Mouse (Mus musculus) left cerebral cortex, postnatal 25 days (tissue): ENCODE measurements at regions not wholly inside any gene's neighbourhood (a gene's known extent, or its start where the extent isn't known, plus 50 kb on each side); places are given as distances from the start of the nearest gene placed in this dataset.

ENCODE experiments used
- DNase-seq, 2 experiments: peaks; one replicate each; pipeline ENCODE4 v3.0.0; 2022; ENCODE audit warnings: low spot score in 2 of 2, mixed read lengths in 1 of 2
- intact Hi-C: fragments of 180-260 bp; cut with DNase I; formaldehyde crosslinking; loops from one replicate; pipeline ENCODE4 v1.15.1; 2025

DNA sequence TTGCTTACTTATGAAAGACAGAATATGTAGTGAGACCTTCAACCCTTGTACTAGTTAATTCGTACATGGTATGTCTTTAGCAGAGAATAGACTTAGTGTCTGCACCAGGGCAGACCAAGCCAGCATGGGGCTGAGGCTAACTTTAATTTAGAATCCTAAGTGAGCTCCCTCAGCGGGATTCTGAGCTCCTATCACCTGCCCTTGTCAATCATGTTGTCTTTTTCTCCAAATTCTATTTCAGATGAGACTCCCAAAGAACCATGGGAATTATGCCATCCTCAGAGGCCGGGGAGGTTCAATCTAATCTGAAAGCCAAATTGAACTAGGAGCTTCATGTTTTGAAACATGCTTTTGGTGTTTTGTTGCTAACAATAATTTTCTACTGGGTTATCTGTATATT is 553.8 kb upstream of the Mpdz start:
- intact Hi-C loops = no loop called here
- no peak for DNase-seq

DNA sequence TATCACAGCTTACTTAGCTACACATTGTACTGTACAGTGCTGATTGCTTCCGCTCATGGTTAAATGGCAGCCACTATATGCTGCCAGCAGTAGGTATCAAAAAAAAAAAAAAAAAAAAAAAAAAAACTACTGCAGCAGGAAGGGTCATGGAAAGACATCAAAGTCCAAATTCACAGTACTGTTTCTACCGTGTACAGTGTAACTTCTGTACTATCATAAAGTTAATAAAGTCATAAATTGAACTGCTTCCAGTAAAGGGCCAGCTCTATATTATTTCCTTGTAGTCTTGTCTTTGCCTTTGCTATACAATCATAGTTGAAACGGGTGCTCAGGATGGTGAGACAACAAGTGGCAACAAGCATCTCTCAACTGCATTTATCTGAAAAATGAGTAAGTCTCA is 552.6 kb upstream of the Mpdz start:
- intact Hi-C loops = no loop called here
- DNase-seq = no peak

DNA sequence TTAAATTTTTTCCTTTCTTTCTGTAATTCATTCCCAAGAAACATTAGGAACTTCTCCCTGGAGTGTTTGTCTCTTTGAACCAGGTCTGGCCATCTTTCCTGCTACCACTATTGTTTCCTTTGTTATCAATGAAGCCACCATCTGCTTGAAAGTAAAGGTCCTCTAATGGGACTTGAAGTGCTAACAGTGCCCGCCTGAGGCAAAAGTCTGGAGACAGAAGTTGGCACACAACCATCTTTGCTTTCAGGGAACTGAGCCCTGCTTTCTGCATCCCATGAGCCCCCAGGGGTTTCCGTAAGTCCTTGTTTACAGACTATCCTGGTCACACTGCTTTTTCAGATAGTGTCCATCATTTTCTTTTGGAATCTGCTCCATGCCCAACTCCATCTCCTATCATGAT is 546.2 kb upstream of the Mpdz start:
- DNase-seq = no peak
- intact Hi-C loops = no loop called here

DNA sequence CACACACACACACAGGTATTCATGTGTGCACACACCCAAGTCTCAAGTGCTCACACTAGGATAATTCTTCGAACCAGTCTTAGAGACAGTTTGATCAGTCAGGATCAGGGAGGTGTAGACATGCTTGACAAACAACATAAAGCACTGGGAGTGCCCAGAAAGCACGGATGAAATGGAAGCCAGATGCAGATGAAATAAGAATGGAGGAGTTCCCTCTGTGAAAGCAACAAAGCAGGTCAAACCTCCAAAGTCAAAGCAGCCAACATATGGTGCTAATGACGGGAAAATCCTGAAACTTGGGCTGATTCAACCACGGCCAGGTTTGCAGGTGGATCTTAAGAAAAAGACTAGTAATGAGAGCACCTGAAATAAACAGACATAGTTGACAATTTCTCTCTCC is 544.0 kb upstream of the Mpdz start:
- intact Hi-C loops = no loop called here
- no peak for DNase-seq

DNA sequence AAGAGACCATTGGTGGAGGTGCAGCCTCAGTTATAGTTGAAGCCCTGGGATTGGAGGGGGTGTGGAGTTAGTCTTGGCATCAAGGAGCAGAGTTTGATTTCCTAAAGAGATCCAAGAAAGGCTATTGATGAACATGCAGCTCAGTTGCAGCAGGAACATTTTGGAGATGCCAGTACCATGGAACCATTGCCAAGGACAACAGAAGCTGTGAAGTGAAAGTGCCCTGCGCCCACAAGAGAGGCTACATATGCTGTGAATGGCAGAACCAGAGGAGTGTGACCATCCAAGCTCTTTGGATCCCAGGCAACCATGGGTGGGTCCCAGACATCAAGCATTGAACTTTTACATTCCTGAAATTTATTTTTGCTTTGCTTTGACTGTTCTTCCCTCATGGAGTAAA is 539.2 kb upstream of the Mpdz start:
- no peak for DNase-seq
- intact Hi-C loops = no loop called here

DNA sequence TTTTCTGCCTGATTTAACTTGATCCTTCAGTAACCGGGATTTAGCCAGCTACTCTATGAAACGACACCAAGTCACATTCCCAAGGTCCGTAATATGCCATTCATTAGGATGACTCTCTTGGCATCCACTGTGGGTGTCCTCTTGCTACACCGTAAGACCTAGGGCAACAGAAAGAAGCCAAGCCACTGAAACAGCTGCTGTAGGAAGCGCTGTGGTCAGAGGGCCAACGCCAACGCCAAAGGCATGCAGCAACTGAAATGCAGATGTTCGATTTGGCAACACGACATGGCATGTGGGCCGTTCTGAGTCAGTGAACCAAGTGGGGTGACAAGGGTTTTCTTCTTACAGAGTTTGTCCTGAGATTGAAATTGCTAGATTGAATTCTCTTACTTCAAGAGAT is 527.9 kb upstream of the Mpdz start:
- intact Hi-C loops = no loop called here
- no peak for DNase-seq

DNA sequence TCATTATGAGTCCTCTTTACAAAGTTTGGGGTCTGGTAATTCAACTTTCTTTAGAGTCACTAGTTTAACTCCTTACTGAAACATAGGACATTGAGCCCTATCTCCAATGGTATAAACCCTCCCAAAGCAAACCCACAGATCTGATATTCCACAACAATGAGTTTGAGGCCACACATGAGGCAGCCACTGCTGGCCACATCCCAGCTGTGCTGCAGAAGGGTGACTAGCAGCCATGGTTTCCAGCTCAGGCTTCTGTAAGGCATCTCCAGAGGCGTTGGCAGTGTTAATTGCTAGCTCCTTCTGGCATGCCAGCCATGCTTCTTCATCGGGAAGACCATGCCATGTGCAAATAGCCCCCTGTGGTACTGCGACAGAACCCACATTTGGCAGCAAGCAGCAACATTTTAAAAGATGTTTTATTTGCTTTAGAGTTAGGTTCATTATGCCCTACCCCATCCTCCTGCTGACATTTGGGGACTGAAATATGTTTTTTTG is 527.1 kb upstream of the Mpdz start:
- no peak for DNase-seq
- intact Hi-C loops = no loop called here

DNA sequence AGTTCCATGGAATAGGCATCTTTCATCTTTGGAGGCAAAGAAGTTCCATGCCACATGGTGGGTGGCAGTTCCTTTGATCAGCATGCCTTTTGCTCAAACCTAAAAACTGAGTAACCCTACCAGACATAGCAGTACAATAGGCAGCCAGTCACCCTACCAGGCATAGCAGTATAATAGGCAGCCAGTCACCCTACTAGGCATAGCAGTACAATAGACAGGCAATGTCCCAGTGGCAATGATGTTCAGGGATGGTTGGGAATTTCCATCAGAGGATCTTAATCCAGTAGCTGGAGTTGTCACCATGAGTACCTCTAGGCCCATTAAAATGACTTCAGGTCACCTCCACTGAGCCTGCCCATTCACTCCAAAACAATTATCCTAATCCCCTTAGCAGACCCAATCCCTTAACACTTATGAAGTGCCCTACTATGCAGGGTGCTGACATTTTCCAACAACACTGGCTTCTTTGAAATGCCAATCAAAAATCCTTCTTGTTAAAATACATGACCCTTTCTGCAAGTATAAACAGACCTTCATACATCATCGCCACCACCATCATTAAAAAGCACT is 523.5 kb upstream of the Mpdz start:
- no peak for DNase-seq
- intact Hi-C loops = no loop called here

DNA sequence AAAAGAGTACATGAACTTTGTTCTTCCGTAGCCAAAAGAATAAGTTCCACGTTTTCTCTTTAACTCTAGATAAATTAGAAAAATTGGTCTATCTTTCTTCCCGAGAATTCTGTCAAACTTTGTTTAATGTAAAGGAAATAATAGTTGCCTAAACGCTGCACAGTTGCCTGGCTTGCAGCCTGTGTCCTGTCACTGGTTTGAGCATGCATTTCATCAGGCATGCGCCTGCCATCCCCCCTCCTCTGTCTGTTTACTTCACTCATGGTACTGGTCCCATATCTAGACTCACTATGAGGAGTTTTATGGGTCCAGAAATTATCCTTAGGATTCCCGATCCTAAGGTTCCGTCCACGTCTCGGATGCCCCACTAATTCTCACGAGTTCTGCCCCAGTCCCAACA is 520.5 kb upstream of the Mpdz start:
- no peak for DNase-seq
- intact Hi-C loops = no loop called here

DNA sequence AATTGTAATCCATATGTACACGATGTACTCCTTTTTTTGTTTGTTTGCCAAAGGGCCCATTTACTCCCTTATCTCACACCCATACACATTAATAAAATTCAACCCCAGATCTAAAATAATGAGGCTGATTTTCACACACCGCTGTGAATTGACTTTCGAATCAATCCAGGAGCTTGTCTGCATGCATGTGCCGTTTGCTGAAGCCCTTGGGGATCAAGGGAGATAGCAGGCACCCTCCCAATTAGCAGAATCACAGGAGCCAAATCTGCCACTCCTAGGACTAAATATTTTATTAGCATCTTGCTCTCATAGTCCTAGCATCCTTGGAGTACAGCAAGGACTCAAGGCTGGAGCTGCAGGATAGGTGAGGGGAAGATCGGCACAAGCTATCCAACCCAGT is 520.0 kb upstream of the Mpdz start:
- intact Hi-C loops = no loop called here
- no peak for DNase-seq

DNA sequence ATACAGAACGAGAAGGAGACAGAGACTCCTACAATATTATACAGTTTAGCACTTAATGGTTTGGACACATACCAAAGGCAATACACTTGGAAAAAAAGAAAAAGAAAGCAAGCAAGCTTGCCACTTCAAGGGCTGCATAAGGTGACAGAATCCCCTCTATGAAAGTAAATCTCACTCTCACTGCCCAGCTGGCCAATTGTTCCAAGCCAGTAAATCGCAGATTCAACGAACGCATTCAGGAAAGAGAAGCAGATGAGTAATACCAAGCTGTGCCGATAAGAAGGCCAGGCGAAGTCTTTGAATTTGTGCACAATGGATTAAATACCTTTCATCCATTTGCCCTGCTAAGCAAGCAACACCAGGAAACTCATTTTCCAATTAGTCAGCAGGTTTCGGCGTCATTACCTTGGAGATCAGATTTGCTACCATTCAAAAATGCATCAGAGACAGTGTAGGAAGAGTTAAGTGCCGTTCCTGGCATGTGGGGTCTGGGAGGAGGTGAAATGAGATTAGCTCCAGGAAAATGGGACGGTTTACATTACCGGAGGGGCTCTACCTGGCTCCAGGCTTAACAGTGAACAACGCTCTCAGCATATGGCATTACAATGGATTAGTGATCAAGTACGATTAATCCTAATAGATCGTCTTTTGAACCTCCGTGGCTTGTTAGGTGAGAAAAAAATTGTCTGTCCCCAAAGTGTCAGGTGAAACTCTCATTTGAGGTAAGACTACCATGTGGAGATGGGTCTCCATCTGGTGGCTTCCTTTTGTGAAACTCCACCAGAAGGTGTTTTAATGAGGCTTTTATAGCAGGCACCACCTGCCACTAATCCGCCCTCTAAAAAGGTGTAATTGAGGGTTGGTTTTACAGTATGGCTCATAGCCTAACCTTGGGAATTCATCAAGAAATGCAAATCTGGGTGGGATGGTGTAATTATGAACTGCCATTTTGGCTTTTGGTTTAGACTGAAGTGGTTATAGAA is 518.2 kb upstream of the Mpdz start:
- DNase-seq = no peak
- intact Hi-C loops = no loop called here

DNA sequence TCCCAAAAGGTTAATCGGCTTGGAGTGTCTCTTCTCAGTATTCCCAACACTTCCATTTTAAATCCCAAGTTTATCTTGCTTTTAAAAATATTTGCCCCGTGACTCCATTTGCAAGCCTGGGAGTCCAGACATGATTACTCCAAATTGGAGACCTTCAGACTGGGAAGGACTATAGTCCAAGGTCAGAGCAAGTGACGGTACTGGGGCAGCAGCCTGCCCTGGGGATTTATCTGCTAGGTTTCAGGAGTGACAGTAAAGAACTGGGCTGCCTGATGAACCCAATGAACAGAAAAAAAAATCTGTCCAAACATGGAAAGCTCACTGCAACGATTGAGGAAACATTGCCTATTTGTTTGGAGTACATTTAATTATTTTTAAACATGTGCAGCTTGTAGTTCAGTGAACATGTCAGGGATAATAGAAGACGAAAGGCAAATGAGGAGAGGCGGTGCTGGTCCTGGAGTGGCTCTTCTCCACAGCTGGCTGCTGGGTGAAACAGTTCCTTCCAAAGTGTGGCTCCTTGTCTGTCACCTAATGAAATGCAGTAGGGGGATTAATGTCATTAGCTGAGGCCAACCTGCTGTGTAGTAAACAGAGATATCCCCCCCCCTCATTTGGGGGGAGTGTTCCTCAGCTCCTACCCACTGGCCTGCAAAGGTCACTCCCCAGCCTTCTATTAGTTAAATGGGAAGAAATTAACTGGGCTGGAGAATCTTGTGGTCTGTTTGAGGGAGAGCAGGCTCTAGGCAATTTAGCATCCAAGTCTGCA is 514.5 kb upstream of the Mpdz start:
- DNase-seq = no peak
- intact Hi-C loops = no loop called here

DNA sequence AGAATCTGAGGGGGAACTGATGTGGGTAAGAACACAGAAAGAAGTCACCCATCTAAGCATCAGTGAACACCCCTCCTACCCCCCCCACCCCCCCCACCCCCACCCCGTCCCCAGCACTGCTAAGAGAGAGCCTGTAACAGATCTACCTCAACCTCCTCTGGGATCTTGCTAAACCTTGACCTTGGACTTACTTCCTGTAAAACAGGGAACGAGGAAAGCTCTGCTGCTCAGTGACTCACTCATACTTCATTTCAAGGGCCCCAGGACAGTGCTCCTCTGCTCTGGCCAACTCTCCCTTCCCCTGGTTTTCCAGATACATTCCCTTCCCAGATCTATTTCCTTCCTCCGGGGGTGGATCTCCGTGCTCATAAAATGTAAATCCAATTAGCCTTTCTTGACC is 510.4 kb upstream of the Mpdz start:
- no peak for DNase-seq
- intact Hi-C loops = no loop called here

DNA sequence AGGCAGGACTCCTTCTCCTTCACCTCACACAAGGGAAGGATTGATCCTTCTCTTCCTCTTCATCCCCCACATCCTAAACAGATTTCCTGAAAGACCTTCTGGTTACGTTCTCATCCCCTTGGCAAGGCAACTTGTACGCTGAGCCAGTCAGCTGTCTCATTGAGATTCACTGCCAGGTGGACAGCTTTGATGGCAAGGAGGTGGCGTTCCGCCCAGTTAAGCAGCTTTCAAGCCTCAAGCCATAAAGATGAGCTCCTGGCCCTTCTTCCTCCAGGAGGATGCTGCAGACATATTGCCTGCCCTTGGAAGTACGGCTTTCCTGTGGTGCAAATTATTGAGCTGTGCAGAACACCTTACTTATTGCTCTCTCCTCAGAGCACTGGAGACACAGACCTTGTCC is 494.8 kb upstream of the Mpdz start:
- DNase-seq = peak in 1 of 2 experiments; percentile 13

DNA sequence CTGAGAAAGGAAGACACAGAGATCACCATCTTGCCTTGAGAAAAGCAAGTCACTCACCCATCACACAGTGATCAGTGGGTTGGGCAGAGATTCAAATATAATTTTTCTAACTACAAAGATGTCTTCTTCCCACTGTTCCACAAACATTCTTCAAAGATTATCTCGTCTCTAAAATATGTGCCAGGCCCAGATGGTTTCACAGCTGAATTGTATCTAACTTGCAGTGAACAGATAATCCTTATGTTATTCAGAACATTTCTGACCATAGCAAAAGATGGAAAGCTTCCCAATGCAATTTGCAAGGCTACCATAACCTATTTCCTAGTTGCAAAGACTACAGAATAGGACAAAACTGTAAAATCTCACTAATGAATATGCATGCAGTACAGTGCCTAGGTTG is 488.3 kb upstream of the Mpdz start:
- peak in 1 of 2 experiments; percentile 52 for DNase-seq
- intact Hi-C loops = no loop called here

More for the DNA sequence above, 494.8 kb upstream of the Mpdz start:
- intact Hi-C loops = no loop called here

DNA sequence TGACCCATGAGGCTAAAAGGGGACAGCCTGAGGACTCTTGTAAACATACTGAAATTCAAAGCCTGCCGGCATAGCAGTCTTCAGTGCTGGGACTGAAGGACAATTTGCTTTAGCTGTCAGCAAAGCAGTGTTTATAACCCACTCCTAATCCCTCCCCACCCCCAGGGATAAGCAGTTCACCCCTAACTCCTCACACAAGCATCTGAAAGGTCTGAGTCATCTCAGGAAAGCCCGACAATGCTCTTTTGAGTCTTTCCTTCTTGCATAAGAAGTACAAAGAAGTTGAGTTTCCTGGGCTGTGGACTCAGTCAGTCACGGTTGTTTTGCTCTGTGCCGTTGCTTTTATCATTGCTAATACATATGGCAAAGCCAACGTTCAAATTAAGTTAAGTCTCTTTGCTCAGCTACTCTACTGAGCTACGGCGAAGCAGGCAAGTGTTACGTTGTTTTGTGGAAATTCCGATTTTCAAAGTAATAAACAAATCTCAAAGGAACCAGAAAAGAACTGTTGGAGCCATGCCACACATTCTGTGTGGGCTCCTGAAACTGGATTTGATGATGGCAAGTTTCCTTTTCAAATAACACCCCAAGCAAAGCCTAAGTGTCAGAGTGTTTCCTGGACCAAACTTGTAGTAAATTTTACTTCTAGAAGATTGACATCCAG is 486.1 kb upstream of the Mpdz start:
- DNase-seq = no peak
- intact Hi-C loops = no loop called here

DNA sequence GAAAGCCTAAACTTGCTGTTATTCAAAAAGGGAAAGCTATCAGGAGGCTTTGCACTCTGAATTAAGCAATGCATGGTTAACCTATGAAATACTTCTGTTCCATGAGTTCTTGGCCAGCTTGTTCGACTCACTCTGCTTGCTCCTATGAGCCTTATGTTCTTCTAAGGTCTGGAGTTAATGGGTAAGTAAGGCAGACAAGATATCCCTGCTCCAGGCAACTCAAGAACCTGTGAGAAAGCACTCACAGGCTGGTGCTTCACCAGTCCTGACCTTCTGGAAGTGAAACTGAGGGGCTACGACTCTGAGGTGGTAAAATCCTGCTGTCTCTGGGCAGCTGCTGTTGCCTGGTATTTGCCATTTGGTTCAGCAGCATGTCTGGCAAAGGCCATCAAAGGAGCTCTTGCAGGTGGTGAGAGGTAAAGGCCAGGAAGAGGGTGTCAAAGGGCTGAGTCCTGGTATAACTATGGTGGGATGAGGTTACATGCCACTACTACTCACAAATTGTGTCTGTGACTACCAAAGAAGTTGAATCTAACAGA is 484.6 kb upstream of the Mpdz start:
- no peak for DNase-seq
- intact Hi-C loops = no loop called here

DNA sequence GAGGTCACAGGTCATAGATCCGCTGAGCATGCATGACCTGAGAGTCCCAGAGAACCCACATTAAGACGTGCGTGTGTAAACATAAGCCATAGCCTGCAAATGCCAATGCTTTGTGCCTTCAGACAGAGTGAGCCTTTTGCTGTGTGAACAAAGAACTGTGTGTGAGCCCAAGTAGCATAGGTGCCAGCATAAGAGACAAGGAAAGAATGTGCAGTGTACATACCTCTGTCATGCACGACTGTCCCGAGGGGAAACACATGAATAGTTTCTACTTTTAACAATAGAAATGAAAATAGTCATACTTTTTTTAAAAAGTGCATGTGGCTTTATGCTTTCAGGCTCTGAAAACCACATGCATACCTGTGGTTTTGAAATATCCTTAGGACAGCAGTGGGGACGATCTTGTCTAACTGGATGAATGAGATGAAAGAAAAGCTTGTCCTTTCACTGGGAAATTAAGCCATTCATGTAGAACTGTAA is 484.1 kb upstream of the Mpdz start:
- no peak for DNase-seq
- intact Hi-C loops = no loop called here

DNA sequence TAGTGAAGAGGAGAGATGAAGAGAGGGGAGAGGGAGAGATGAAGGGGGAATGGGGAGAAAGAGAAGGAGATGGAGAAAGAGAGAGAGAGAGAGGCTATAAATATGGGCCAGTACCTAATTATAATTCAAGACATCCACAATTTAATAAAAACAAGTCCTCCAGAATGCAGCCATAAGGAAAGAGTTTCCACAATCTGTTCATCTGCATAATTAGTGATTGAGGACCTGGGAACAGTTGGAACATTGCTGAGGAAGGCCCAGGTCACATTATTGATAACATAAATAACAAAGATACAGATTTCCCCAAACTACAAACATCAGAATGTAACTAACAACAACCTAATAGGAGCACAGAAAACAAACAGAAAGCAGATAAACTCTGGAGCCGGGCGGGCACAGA is 483.0 kb upstream of the Mpdz start:
- intact Hi-C loops = no loop called here
- DNase-seq = peak in 1 of 2 experiments; percentile 13

DNA sequence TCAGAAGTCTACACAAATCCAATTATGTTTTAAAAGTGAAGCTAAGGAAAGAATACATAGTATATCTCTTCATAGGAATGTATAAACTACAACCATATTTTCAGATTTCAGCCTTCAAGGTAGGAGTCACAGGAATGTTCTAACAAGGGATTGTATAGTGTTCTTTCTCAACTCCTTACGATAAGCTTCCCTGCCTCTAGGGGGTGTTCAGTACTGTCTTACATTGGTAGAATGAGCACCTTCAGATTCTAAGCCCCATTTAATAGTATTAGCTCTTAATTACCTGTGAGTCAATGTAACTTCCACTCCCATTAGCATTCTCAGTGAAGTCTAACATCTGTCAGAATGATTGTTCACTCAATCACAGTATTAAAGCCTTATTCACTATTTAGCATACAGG is 481.5 kb upstream of the Mpdz start:
- no peak for DNase-seq
- intact Hi-C loops = no loop called here
